Mouse (Mus musculus) midbrain, postnatal 0 days (tissue): Measurements from ENCODE around the gene Tmem176a. TPM values are rescaled to one million over a fixed set of nuclear protein-coding genes. Genes with fewer than 3 reads are reported as not detected.

ENCODE experiments used
- ATAC-seq: fragments of 200-750 bp; cut with Nextera tagmentation; 2 replicates; pipeline ENCODE4 v1.8.0; 2017; ENCODE audit warnings: moderate number of reproducible peaks, mild to moderate bottlenecking, moderate TSS enrichment, moderate library complexity; ENCODE audit not compliant: low FRiP score
- DNase-seq: peaks from one replicate; pipeline ENCODE4 v3.0.0-alpha.2; 2015; ENCODE audit warnings: low spot score
- H3K27ac ChIP-seq: fragments of 300-500 bp; sonication (generic); 2 replicates; pipeline ENCODE4 v1.5.1; 2014; ENCODE audit warnings: low read depth, mild to moderate bottlenecking, low read length, mixed read lengths
- H3K27me3 ChIP-seq: fragments of 300-500 bp; sonication (generic); 2 replicates; pipeline ENCODE4 v1.6.1; 2014; ENCODE audit warnings: low read length, control low read depth, mixed read lengths; ENCODE audit not compliant: insufficient read depth
- H3K36me3 ChIP-seq: fragments of 300-500 bp; sonication (generic); 2 replicates; pipeline ENCODE4 v1.6.1; 2014; ENCODE audit warnings: low read length, control low read depth, mixed read lengths; ENCODE audit not compliant: insufficient read depth
- H3K4me1 ChIP-seq: fragments of 300-500 bp; sonication (generic); 2 replicates; pipeline ENCODE4 v1.6.1; 2014; ENCODE audit warnings: mild to moderate bottlenecking, control low read depth, antibody characterized with exemption, low read length, mixed read lengths; ENCODE audit not compliant: insufficient read depth
- H3K4me2 ChIP-seq: fragments of 300-500 bp; sonication (generic); 2 replicates; pipeline ENCODE4 v1.6.1; 2014; ENCODE audit warnings: low read depth, mild to moderate bottlenecking, low read length, mixed read lengths; ENCODE audit not compliant: poor library complexity, severe bottlenecking
- H3K4me3 ChIP-seq: fragments of 300-500 bp; sonication (generic); 2 replicates; pipeline ENCODE4 v1.5.1; 2014; ENCODE audit warnings: low read depth, mild to moderate bottlenecking, low read length, moderate library complexity
- H3K9ac ChIP-seq: fragments of 300-500 bp; sonication (generic); replicated peaks from 2 replicates; pipeline ENCODE4 v1.6.1; 2014; ENCODE audit warnings: mild to moderate bottlenecking, low read length, moderate library complexity, mixed read lengths; ENCODE audit not compliant: poor library complexity, severe bottlenecking
- H3K9me3 ChIP-seq: fragments of 300-500 bp; sonication (generic); 2 replicates; pipeline ENCODE4 v1.6.1; 2016; ENCODE audit warnings: low read length, control low read depth
- CTCF ChIP-seq: IDR thresholded peaks from 2 replicates; pipeline ENCODE4 v1.5.1; 2016; ENCODE audit warnings: antibody characterized with exemption, mild to moderate bottlenecking
- WGBS: fragments of 180-500 bp; shearing (Covaris S2); extraction: QIAGEN DNeasy Blood & Tissue Kit; methylation state at CpG from one replicate; pipeline ENCODE4 v1.1.7; 2014; 5-methylcytosine and 5-hydroxymethylcytosine counted together
- polyA plus RNA-seq: library from polyadenylated mRNA; unstranded; fragments of >200 nt; fragmentation: Nextera tagmentation; extraction: Ambion mirVana; gene quantifications from 2 replicates; pipeline ENCODE4 v1.2.1, GENCODE M21; 2015
- total RNA-seq: library from RNA; depleted of rRNA; stranded (reverse); fragments of >200 nt; gene quantifications from 2 replicates; pipeline ENCODE4 v1.2.3, GENCODE M21; 2014

Tmem176a gene
- total and polyA plus RNA-seq, 2 experiments from 2014 or later: 15.1 to 27.0 TPM

DNA sequence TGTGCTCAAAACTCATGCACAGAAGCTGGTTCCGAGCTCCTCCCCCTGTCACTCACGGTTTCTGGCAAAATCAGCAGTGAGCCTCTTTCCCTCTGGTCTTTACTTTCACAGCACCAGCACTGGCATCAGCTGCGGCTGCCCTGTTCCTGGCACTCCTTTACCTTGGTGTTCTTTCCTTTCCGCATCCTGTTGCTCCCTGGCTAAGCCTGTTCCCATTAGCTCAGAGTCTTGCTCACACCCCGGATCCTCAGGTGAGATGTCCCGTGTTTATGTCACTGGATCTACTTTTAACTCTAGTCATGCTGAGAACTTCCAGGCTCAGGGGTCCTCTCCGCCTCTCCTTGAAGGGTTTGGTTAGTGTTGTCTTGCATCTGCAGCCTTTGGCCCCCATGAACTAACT lies 3.2 kb upstream of the Tmem176a start:
- DNase-seq (no peak), ATAC-seq (no peak)
- WGBS: 90% methylated on average over 7 of the region's 7 CpGs
- Histone ChIP-seq H3K36me3 (no peaks in the 10 kb centered on the region; the same call in 1 of the 2 replicates), H3K4me1 (no peaks in the 10 kb centered on the region), H3K9me3 (no peaks in the 10 kb centered on the region), H3K27ac (no peak overlapping the region), H3K27me3 (no peaks in the 10 kb centered on the region), H3K4me3 (no peak overlapping the region), H3K4me2 (no peak overlapping the region), H3K9ac (no peak overlapping the region)
- no peak for TF ChIP-seq CTCF

DNA sequence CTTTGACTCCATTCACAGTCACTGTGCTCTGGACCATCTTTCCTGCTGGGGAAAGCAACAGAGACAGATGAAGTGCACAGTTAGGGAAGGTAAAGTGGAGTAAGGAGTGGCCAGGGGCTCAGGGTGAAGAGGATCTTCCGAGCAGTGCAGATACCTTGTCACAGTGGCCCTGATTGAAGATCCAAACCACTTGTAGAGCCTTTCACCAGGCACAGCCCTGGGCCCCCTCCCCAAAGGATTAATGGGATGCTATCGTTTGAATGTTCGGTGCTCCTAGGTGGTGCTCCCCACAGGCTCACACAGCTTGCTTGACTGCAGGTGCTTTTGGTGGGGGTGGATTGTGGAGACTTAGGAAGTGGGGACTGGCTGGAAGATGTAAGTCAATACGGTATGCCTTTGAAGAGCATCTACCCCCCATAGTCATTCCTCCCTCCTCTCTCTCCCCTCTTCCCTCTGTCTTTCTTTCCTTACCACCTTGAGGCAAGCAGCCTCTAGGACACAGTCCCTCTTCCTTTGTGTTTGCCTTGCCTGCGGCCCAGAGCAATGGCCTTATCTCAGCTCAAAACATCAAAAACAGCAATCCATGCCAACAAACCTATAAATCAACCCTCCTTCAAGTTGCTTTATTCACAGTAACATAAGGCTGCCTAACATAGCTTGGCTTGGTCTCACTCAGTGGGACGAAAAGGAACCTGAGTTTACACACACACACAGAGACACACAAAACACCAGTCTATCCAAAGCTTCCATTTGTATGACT lies 2.2 kb upstream of the Tmem176a start:
- Histone ChIP-seq H3K27ac (no peak overlapping the region), H3K4me3 (no peak overlapping the region), H3K36me3 (no peaks in the 10 kb centered on the region; the same call in 1 of the 2 replicates), H3K9me3 (no peaks in the 10 kb centered on the region), H3K4me2 (peak overlapping the region; percentile 15; the same call in 1 of the 2 replicates), H3K9ac (no peak overlapping the region), H3K4me1 (no peaks in the 10 kb centered on the region), H3K27me3 (no peaks in the 10 kb centered on the region)
- 75% methylated on average over 6 of the region's 6 CpGs for WGBS
- TF ChIP-seq CTCF: no peak
- no peak for DNase-seq
- no peak for ATAC-seq

DNA sequence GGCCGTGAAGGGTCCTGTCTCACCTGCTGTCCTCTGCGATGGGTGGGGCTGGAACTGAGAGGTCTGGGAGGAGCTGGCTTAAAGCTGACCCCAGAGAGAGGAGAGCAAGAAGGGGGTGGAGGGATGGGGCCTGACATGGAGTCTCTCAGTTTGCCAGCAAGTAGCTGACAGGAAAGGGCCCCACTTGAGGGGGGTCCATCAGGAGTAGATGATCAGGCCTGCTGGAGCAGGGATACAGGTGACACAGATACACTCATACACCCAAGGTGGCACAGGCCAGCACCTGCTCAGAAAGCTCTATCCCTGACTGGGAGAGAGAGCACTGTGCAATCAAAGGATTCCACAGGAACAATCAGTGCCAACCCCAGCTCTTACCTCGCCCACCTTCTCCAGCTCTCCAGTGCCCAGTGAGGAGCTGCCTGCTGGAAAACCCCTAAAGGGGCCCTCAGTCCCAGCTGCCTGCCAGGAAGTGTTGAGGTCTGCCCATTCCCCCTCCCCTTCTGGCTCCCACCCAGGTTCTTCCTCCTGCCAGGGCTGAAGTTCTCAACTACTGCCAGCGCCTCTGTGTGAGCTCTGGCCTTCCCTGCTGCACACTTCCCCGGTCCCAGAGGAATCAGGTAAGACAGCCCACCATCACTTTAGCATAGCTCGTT lies 380 bp downstream of the Tmem176a start, which contains the start of gene Tmem176b:
TSS of gene Tmem176b (minus strand) at position 524 of the 653 bp plus-strand sequence.
- DNase-seq (peak; percentile 95), ATAC-seq (peak; percentile 88)
- Histone ChIP-seq H3K4me1 (no peaks in the 10 kb centered on the region), H3K4me2 (peak within 1 kb of the TSS; percentile 52), H3K4me3 (peak within 1 kb of the TSS; percentile 32), H3K9ac (peak within 1 kb of the TSS; percentile 44; the same call in 1 of the 2 replicates), H3K9me3 (no peaks in the 10 kb centered on the region), H3K27ac (peak within 1 kb of the TSS; percentile 65), H3K36me3 (0 out of 2 replicates have a peak, but pooled peaks cover 5% of the 10 kb centered on the region), H3K27me3 (no peaks in the 10 kb centered on the region)
- 6% methylated on average over 6 of the region's 6 CpGs for WGBS
- no peak for TF ChIP-seq CTCF

DNA sequence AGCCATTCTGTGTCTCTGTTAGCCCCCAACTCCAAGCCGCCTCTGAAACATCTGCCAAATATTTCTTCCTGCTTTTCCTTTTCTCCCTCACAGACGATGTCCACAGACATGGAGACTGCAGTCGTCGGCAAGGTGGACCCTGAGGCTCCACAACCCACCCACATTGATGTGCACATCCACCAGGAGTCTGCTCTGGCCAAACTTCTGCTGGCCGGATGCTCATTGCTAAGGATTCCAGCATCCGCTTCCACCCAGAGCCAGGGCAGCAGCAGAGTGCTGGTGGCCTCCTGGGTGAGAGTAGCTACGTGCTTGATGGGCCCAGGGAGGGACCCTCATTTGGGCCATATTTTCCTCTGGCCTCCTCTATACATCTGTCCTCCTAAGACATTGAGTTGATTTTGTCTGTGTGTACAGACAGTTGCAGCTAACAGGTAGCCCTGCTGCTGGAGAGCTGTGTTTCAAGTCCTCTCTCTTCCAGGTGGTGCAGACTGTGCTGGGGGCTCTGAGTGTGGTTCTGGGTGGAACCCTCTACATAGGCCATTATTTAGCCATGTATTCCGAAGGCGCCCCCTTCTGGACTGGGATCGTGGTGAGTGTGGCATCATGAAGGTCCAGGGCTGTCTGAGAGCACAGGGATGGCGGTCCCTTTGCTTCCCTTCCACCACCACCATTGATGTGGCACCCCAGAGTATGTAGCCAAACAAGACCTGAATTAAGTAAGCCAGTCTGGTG lies 1.6 kb downstream of the Tmem176a start:
- no peaks in the 10 kb centered on the region for H3K4me1 ChIP-seq
- no peaks in the 10 kb centered on the region for H3K27me3 ChIP-seq
- H3K4me3 ChIP-seq: no peak overlapping the region
- no peak overlapping the region for H3K9ac ChIP-seq
- H3K4me2 ChIP-seq: peak overlapping the region; percentile 52; the same call in 1 of the 2 replicates
- DNase-seq: no peak
- no peak for ATAC-seq
- 79% methylated on average over 11 of the region's 11 CpGs for WGBS
- TF ChIP-seq CTCF: no peak
- H3K36me3 ChIP-seq: 0 out of 2 replicates have a peak, but pooled peaks cover 5% of the 10 kb centered on the region
- H3K27ac ChIP-seq: no peak overlapping the region
- no peaks in the 10 kb centered on the region for H3K9me3 ChIP-seq

DNA sequence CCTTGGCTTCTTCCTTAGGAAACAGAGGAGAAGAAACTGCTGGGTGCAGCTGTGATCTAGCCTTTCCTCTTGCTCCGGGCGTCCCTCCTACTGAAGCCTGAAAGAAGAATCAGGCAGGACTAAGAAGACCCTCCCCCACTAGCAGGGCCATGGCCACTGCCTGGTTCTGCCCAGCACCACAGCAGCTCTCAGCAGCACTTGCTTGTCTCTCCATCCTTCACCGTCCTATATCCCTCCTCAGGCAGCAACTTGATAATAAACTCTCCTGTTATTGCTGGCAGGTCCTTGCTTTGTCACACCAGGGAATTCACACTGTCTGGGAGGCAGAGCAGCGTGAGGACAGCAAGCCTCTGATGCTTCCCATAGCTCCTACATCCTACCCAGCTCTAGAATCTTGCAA lies 4.4 kb downstream of the Tmem176a start:
- H3K9me3 ChIP-seq: no peaks in the 10 kb centered on the region
- H3K36me3 ChIP-seq: 0 out of 2 replicates have a peak, but pooled peaks cover 5% of the 10 kb centered on the region

More for the DNA sequence above, 4.4 kb downstream of the Tmem176a start:
- Histone ChIP-seq H3K27me3 (no peaks in the 10 kb centered on the region), H3K9ac (no peak overlapping the region), H3K4me1 (no peaks in the 10 kb centered on the region), H3K27ac (no peak overlapping the region), H3K4me2 (no peak overlapping the region), H3K4me3 (no peak overlapping the region)
- 74% methylated on average over 4 of the region's 4 CpGs for WGBS
- DNase-seq (no peak), ATAC-seq (no peak)
- TF ChIP-seq CTCF: no peak
